8 mouse cellular contexts compared by ENCODE assay signal in the genomic region with DNA sequence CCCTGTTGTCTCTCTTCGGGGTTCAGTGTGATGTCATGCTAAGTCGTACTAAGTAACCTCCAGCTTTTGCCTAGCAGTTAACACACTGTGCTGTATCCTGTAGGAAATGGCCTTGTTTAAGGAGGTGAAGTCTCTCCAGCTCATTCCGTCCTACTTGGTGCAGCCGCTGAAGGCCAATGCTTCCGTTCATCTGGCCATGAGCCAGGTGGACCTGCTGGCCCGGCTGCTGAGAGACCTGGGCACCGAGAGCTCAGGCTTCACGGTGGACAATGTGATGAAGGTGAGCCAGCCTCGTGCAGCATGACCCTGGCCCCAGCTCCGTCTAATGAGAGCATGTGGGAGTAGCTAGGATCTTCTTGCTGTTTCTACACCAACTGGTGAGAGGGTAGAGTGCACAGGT.
"Had no signal": no experiment of that assay in that cellular context is flagged by ENCODE, and none has a peak within 500 bp of the region (broad histone marks: within the 10 kb centered on the region; RNA-seq: fewer than 3 reads in every experiment).

No protein-coding gene starts in this region.

- DNase-seq: kidney, postnatal 14 days; left cerebral cortex, postnatal 4 days; lung, adult 18-20 months; retina, postnatal 1 day; right cerebral cortex, postnatal 4 days; spleen, adult 18-20 months; thymus, adult 18-20 months; thymus, postnatal 14 days had no signal
